Mouse (Mus musculus): ENCODE measurements at regions not wholly inside any gene's neighbourhood (a gene's known extent, or its start where the extent isn't known, plus 50 kb on each side); places are given as distances from the start of the nearest gene placed in this dataset.

GRCm38 (mm10) chr12:36842957-36843356, 265.4 kb upstream of the Meox2 start:
- Histone ChIP-seq H3K4me3 (no peak overlapping the region), H3K36me3 (replicated peaks) (no peaks in the 10 kb centered on the region), H3K27ac (no peak overlapping the region), H3K4me1 (no peaks in the 10 kb centered on the region), H3K27me3 (ENCODE audit: poor library complexity, severe bottlenecking) (no peaks in the 10 kb centered on the region), H3K9me3 (no peaks in the 10 kb centered on the region)
- WGBS = 100% methylated on average over 1 of the region's 1 CpGs
- no peak for DNase-seq (ENCODE audit: extremely low spot score, low spot score)

- H3K27me3 ChIP-seq (ENCODE audit: poor library complexity, severe bottlenecking) = no peaks in the 10 kb centered on the region
- DNase-seq (ENCODE audit: extremely low spot score, low spot score) = no peak
- H3K9me3 ChIP-seq = no peaks in the 10 kb centered on the region
- H3K36me3 ChIP-seq (replicated peaks) = no peaks in the 10 kb centered on the region
- H3K4me3 ChIP-seq = no peak overlapping the region
- H3K27ac ChIP-seq = no peak overlapping the region
- H3K4me1 ChIP-seq = no peaks in the 10 kb centered on the region
Observed at GRCm38 (mm10) chr12:36845130-36845529, 263.2 kb upstream of the Meox2 start.

GRCm38 (mm10) chr12:36849086-36849485, 259.3 kb upstream of the Meox2 start:
- WGBS = 93% methylated on average over 2 of the region's 2 CpGs
- H3K27ac ChIP-seq = no peak overlapping the region

GRCm38 (mm10) chr12:36863113-36863512, 245.2 kb upstream of the Meox2 start:
- no peak overlapping the region for H3K27ac ChIP-seq
- H3K27me3 ChIP-seq (ENCODE audit: poor library complexity, severe bottlenecking) = no peaks in the 10 kb centered on the region
- no peaks in the 10 kb centered on the region for H3K9me3 ChIP-seq
- DNase-seq (ENCODE audit: extremely low spot score, low spot score) = no peak
- no peak overlapping the region for H3K4me3 ChIP-seq
- 87% methylated on average over 7 of the region's 7 CpGs for WGBS
- no peaks in the 10 kb centered on the region for H3K4me1 ChIP-seq
- no peaks in the 10 kb centered on the region for H3K36me3 ChIP-seq (replicated peaks)

More at GRCm38 (mm10) chr12:36849086-36849485, 259.3 kb upstream of the Meox2 start:
- no peak for DNase-seq (ENCODE audit: extremely low spot score, low spot score)
- H3K27me3 ChIP-seq (ENCODE audit: poor library complexity, severe bottlenecking) = no peaks in the 10 kb centered on the region
- H3K36me3 ChIP-seq (replicated peaks) = no peaks in the 10 kb centered on the region
- no peaks in the 10 kb centered on the region for H3K4me1 ChIP-seq
- H3K4me3 ChIP-seq = no peak overlapping the region
- no peaks in the 10 kb centered on the region for H3K9me3 ChIP-seq

- Histone ChIP-seq H3K27me3 (ENCODE audit: poor library complexity, severe bottlenecking) (no peaks in the 10 kb centered on the region), H3K9me3 (no peaks in the 10 kb centered on the region), H3K4me1 (no peaks in the 10 kb centered on the region), H3K36me3 (replicated peaks) (no peaks in the 10 kb centered on the region), H3K4me3 (no peak overlapping the region), H3K27ac (no peak overlapping the region)
- 90% methylated on average over 1 of the region's 1 CpGs for WGBS
- DNase-seq (ENCODE audit: extremely low spot score, low spot score) = no peak
Observed at GRCm38 (mm10) chr12:36880724-36881123, 227.6 kb upstream of the Meox2 start.

- no peaks in the 10 kb centered on the region for H3K9me3 ChIP-seq
- peaks cover 15% of the 10 kb centered on the region for H3K4me1 ChIP-seq
- DNase-seq (ENCODE audit: extremely low spot score, low spot score) = no peak
- no peak overlapping the region for H3K27ac ChIP-seq
- no peak overlapping the region for H3K4me3 ChIP-seq
- H3K27me3 ChIP-seq (ENCODE audit: poor library complexity, severe bottlenecking) = no peaks in the 10 kb centered on the region
- no peaks in the 10 kb centered on the region for H3K36me3 ChIP-seq (replicated peaks)
Observed at GRCm38 (mm10) chr12:36913364-36913763, 195.0 kb upstream of the Meox2 start.

GRCm38 (mm10) chr12:36917576-36918106, 190.7 kb upstream of the Meox2 start:
- no peak overlapping the region; the same call in 1 of the 2 replicates for H3K27ac ChIP-seq
- 54% methylated on average over 1 of the region's 1 CpGs for WGBS
- no peak for DNase-seq (ENCODE audit: extremely low spot score, low spot score)
- H3K4me3 ChIP-seq = no peak overlapping the region
- peaks cover 17% of the 10 kb centered on the region for H3K4me1 ChIP-seq
- H3K9me3 ChIP-seq = no peaks in the 10 kb centered on the region
- H3K36me3 ChIP-seq (replicated peaks) = no peaks in the 10 kb centered on the region
- no peaks in the 10 kb centered on the region for H3K27me3 ChIP-seq (ENCODE audit: poor library complexity, severe bottlenecking)

- WGBS = 51% methylated on average over 5 of the region's 5 CpGs
- Histone ChIP-seq H3K4me3 (no peak overlapping the region), H3K9me3 (no peaks in the 10 kb centered on the region), H3K36me3 (replicated peaks) (no peaks in the 10 kb centered on the region), H3K27me3 (ENCODE audit: poor library complexity, severe bottlenecking) (no peaks in the 10 kb centered on the region), H3K27ac (peak overlapping the region; percentile 25; the same call in 1 of the 2 replicates), H3K4me1 (peaks cover 14% of the 10 kb centered on the region)
- no peak for DNase-seq (ENCODE audit: extremely low spot score, low spot score)
Observed at GRCm38 (mm10) chr12:36918294-36918876, 190.0 kb upstream of the Meox2 start.

- no peak overlapping the region for H3K4me3 ChIP-seq
- H3K9me3 ChIP-seq = no peaks in the 10 kb centered on the region
- 93% methylated on average over 2 of the region's 2 CpGs for WGBS
Observed at GRCm38 (mm10) chr12:36923558-36923957, 184.8 kb upstream of the Meox2 start.

GRCm38 (mm10) chr12:36926225-36926624, 182.1 kb upstream of the Meox2 start:
- H3K27ac ChIP-seq = no peak overlapping the region
- peaks cover 3% of the 10 kb centered on the region; the same call in 1 of the 2 replicates for H3K4me1 ChIP-seq
- WGBS = 88% methylated on average over 4 of the region's 4 CpGs
- no peak for DNase-seq (ENCODE audit: extremely low spot score, low spot score)
- no peaks in the 10 kb centered on the region for H3K36me3 ChIP-seq (replicated peaks)
- H3K9me3 ChIP-seq = no peaks in the 10 kb centered on the region
- no peak overlapping the region for H3K4me3 ChIP-seq
- H3K27me3 ChIP-seq (ENCODE audit: poor library complexity, severe bottlenecking) = no peaks in the 10 kb centered on the region

More at GRCm38 (mm10) chr12:36923558-36923957, 184.8 kb upstream of the Meox2 start:
- peaks cover under 1% of the 10 kb centered on the region; the same call in 1 of the 2 replicates for H3K4me1 ChIP-seq
- no peaks in the 10 kb centered on the region for H3K36me3 ChIP-seq (replicated peaks)
- no peak overlapping the region for H3K27ac ChIP-seq
- no peaks in the 10 kb centered on the region for H3K27me3 ChIP-seq (ENCODE audit: poor library complexity, severe bottlenecking)
- DNase-seq (ENCODE audit: extremely low spot score, low spot score) = no peak

GRCm38 (mm10) chr12:36933118-36933610, 175.2 kb upstream of the Meox2 start:
- H3K27ac ChIP-seq = peak overlapping the region; percentile 68

GRCm38 (mm10) chr12:36943903-36944302, 164.4 kb upstream of the Meox2 start:
- no peak overlapping the region for H3K27ac ChIP-seq
- no peaks in the 10 kb centered on the region for H3K36me3 ChIP-seq (replicated peaks)
- no peak overlapping the region for H3K4me3 ChIP-seq
- H3K27me3 ChIP-seq (ENCODE audit: poor library complexity, severe bottlenecking) = no peaks in the 10 kb centered on the region
- no peak for DNase-seq (ENCODE audit: extremely low spot score, low spot score)
- H3K4me1 ChIP-seq = peaks cover 4% of the 10 kb centered on the region; the same call in 1 of the 2 replicates
- 90% methylated on average over 1 of the region's 1 CpGs for WGBS
- H3K9me3 ChIP-seq = no peaks in the 10 kb centered on the region

More at GRCm38 (mm10) chr12:36933118-36933610, 175.2 kb upstream of the Meox2 start:
- no peak for DNase-seq (ENCODE audit: extremely low spot score, low spot score)
- Histone ChIP-seq H3K4me1 (peaks cover 13% of the 10 kb centered on the region), H3K27me3 (ENCODE audit: poor library complexity, severe bottlenecking) (no peaks in the 10 kb centered on the region), H3K4me3 (no peak overlapping the region), H3K36me3 (replicated peaks) (no peaks in the 10 kb centered on the region), H3K9me3 (no peaks in the 10 kb centered on the region)
- 6% methylated on average over 6 of the region's 6 CpGs for WGBS

GRCm38 (mm10) chr12:36945964-36946363, 162.4 kb upstream of the Meox2 start:
- no peak overlapping the region for H3K4me3 ChIP-seq
- no peaks in the 10 kb centered on the region for H3K27me3 ChIP-seq (ENCODE audit: poor library complexity, severe bottlenecking)
- peaks cover 4% of the 10 kb centered on the region; the same call in 1 of the 2 replicates for H3K4me1 ChIP-seq
- 71% methylated on average over 1 of the region's 1 CpGs for WGBS
- H3K36me3 ChIP-seq (replicated peaks) = no peaks in the 10 kb centered on the region
- no peak for DNase-seq (ENCODE audit: extremely low spot score, low spot score)
- H3K9me3 ChIP-seq = no peaks in the 10 kb centered on the region
- H3K27ac ChIP-seq = no peak overlapping the region
